Mouse (Mus musculus) mouse embryonic stem cell (cell line): ENCODE measurements around the gene Ddr1.
"Not testable (repeated sequence)": the region's sequence is repeated elsewhere in the genome, so short reads cannot be mapped to it uniquely, and the experiment has no call there.

ENCODE experiments used
- in situ Hi-C, 2 experiments: fragments of 300-500 bp; cut with MboI; formaldehyde crosslinking; loops; 1 replicate in 1 of 2; 3 replicates in 1 of 2; pipeline ENCODE4 v1.14.3; 2019 to 2020; ENCODE audit warnings: low sequenced_read_pairs in 2 of 2, low pct_unique_long_range_greater_than_20kb in 1 of 2, mixed read lengths in 1 of 2; ENCODE audit not compliant: unreplicated experiment in 1 of 2

Gene Ddr1

GRCm38 (mm10) chr17:35704621-35705464 lies at the start of gene Ddr1:
Gene Ddr1, minus strand, starts transcription at chr17:35704621.
- in situ Hi-C loops = no loop called here

- in situ Hi-C loops = no loop called here
Observed at GRCm38 (mm10) chr17:35753668-35754067, 49.2 kb upstream of the Ddr1 start.

- in situ Hi-C loops = no loop called here
Observed at GRCm38 (mm10) chr17:35752221-35752811, 47.9 kb upstream of the Ddr1 start.

- in situ Hi-C loops = no loop called here
Observed at GRCm38 (mm10) chr17:35749685-35750084, 45.3 kb upstream of the Ddr1 start.

- in situ Hi-C loops = no loop called here
Observed at GRCm38 (mm10) chr17:35744361-35744760, 39.9 kb upstream of the Ddr1 start.

GRCm38 (mm10) chr17:35742948-35743347 lies 38.5 kb upstream of the Ddr1 start:
- in situ Hi-C loops = no loop called here

- in situ Hi-C loops = no loop called here
Observed at GRCm38 (mm10) chr17:35741589-35742226, 37.3 kb upstream of the Ddr1 start.

- in situ Hi-C loops = no loop called here
Observed at GRCm38 (mm10) chr17:35740276-35740880, 36.0 kb upstream of the Ddr1 start.

GRCm38 (mm10) chr17:35739675-35740074 lies 35.3 kb upstream of the Ddr1 start:
- in situ Hi-C loops = loop anchor here in 1 of 2 experiments (5.0 kb wide), 1 partner anchor 157 kb away; no protein-coding TSS in a partner anchor

- in situ Hi-C loops = loop anchor here in 1 of 2 experiments (5.0 kb wide), 1 partner anchor 155 kb away; no protein-coding TSS in a partner anchor
Observed at GRCm38 (mm10) chr17:35737743-35738142, 33.3 kb upstream of the Ddr1 start.

GRCm38 (mm10) chr17:35736280-35736960 lies 32.0 kb upstream of the Ddr1 start:
- in situ Hi-C loops = loop anchor here in 1 of 2 experiments (5.0 kb wide), 1 partner anchor 154 kb away; no protein-coding TSS in a partner anchor

- in situ Hi-C loops = no loop called here
Observed at GRCm38 (mm10) chr17:35734478-35734877, 30.1 kb upstream of the Ddr1 start.

GRCm38 (mm10) chr17:35733398-35733797 lies 29.0 kb upstream of the Ddr1 start:
- in situ Hi-C loops = no loop called here

- in situ Hi-C loops = no loop called here
Observed at GRCm38 (mm10) chr17:35731431-35732145, 27.2 kb upstream of the Ddr1 start.

GRCm38 (mm10) chr17:35730112-35730511 lies 25.7 kb upstream of the Ddr1 start:
- in situ Hi-C loops = not testable (repeated sequence)

GRCm38 (mm10) chr17:35728821-35729220 lies 24.4 kb upstream of the Ddr1 start:
- in situ Hi-C loops = no loop called here

GRCm38 (mm10) chr17:35727471-35728205 lies 23.2 kb upstream of the Ddr1 start:
- in situ Hi-C loops = no loop called here
